Mouse (Mus musculus) lung, postnatal 0 days (tissue): Measurements from ENCODE around the gene Ppargc1a.

Experiments used
- CTCF ChIP-seq: IDR thresholded peaks from 2 replicates; pipeline ENCODE4 v1.5.1; 2016; ENCODE audit warnings: antibody characterized with exemption, mild to moderate bottlenecking
- EP300 ChIP-seq: IDR thresholded peaks from 2 replicates; pipeline ENCODE4 v1.6.1; 2016; ENCODE audit warnings: antibody characterized with exemption, mild to moderate bottlenecking, control low read depth

DNA sequence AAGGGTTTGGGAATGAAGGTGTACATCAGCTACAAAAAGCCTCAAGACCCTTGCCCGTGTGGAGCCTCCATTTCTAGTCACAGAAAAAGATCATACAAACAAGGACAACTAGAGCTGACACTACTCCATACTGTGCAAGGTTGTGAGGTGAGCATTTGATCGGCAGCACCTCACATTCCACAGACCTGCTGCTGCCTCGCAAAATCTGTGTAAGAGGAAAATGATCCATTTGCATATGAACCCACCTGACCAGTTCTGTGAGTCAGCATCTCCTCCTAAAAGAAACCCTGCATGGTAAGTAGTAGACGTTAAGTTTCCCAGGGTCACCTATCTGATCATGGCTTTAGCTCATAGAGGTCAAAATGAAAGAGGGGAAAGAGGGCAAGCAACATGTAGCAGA lies 135.5 kb downstream of the Ppargc1a start:
- no peak for TF ChIP-seq CTCF
- no peak for TF ChIP-seq EP300
